Mouse (Mus musculus) stomach, embryonic 14.5 days (tissue): Measurements from ENCODE around the gene Efna5. TPM values are rescaled to one million over a fixed set of nuclear protein-coding genes. Genes with fewer than 3 reads are reported as not detected.

ENCODE experiments used
- ATAC-seq: fragments of 200-750 bp; cut with Nextera tagmentation; 2 replicates; pipeline ENCODE4 v1.8.0; 2017; ENCODE audit warnings: low read depth, moderate TSS enrichment; ENCODE audit not compliant: insufficient number of reproducible peaks, insufficient read depth, low FRiP score
- H3K27ac ChIP-seq: fragments of 300-500 bp; sonication (generic); 2 replicates; pipeline ENCODE4 v1.5.1; 2014; ENCODE audit warnings: mild to moderate bottlenecking, low read length, moderate library complexity, mixed read lengths
- H3K27me3 ChIP-seq: fragments of 300-500 bp; sonication (generic); 2 replicates; pipeline ENCODE4 v1.6.1; 2014; ENCODE audit warnings: low read length, control low read depth, mixed read lengths; ENCODE audit not compliant: control insufficient read depth, insufficient read depth
- H3K36me3 ChIP-seq: fragments of 300-500 bp; sonication (generic); 2 replicates; pipeline ENCODE4 v1.6.1; 2014; ENCODE audit warnings: mild to moderate bottlenecking, control low read depth, low read length, moderate library complexity, mixed read lengths; ENCODE audit not compliant: control insufficient read depth, insufficient read depth
- H3K4me1 ChIP-seq: fragments of 300-500 bp; sonication (generic); 2 replicates; pipeline ENCODE4 v1.6.1; 2014; ENCODE audit warnings: low read length, control low read depth, mixed read lengths; ENCODE audit not compliant: control insufficient read depth, insufficient read depth
- H3K4me2 ChIP-seq: fragments of 300-500 bp; sonication (generic); replicated peaks from 2 replicates; pipeline ENCODE4 v1.6.1; 2014; ENCODE audit warnings: low read depth, low read length, control low read depth
- H3K4me3 ChIP-seq: fragments of 300-500 bp; sonication (generic); 2 replicates; pipeline ENCODE4 v1.5.1; 2014; ENCODE audit warnings: low read depth, low read length, control low read depth
- H3K9ac ChIP-seq: fragments of 300-500 bp; sonication (generic); replicated peaks from 2 replicates; pipeline ENCODE4 v1.6.1; 2014; ENCODE audit warnings: low read depth, mild to moderate bottlenecking, control low read depth, low read length, moderate library complexity, mixed read lengths
- H3K9me3 ChIP-seq: fragments of 300-500 bp; sonication (generic); 2 replicates; pipeline ENCODE4 v1.6.1; 2016; ENCODE audit warnings: low read depth, low read length, control low read depth; ENCODE audit not compliant: control insufficient read depth
- WGBS: fragments of 180-500 bp; shearing (Covaris S2); extraction: QIAGEN DNeasy Blood & Tissue Kit; methylation state at CpG from one replicate; pipeline ENCODE4 v1.1.7; 2014; 5-methylcytosine and 5-hydroxymethylcytosine counted together
- polyA plus RNA-seq: library from polyadenylated mRNA; unstranded; fragments of >200 nt; fragmentation: Nextera tagmentation; extraction: Ambion mirVana; gene quantifications from 2 replicates; pipeline ENCODE4 v1.2.1, GENCODE M21; 2014

The Efna5 gene
- polyA plus RNA-seq, 1 experiment from 2014 or later: 58.6 TPM

- peaks cover 6% of the 10 kb centered on the region; the same call in 1 of the 2 replicates for H3K4me1 ChIP-seq
- no peaks in the 10 kb centered on the region for H3K9me3 ChIP-seq
- H3K36me3 ChIP-seq: no peaks in the 10 kb centered on the region
- WGBS: 79% methylated on average over 10 of the region's 10 CpGs
- H3K9ac ChIP-seq: no peak overlapping the region
- H3K4me3 ChIP-seq: no peak overlapping the region
- no peaks in the 10 kb centered on the region for H3K27me3 ChIP-seq
- H3K4me2 ChIP-seq: no peak overlapping the region
- no peak overlapping the region for H3K27ac ChIP-seq
- no peak for ATAC-seq
Observed at GRCm38 (mm10) chr17:62728142-62728917, 152.8 kb downstream of the Efna5 start.

DNA sequence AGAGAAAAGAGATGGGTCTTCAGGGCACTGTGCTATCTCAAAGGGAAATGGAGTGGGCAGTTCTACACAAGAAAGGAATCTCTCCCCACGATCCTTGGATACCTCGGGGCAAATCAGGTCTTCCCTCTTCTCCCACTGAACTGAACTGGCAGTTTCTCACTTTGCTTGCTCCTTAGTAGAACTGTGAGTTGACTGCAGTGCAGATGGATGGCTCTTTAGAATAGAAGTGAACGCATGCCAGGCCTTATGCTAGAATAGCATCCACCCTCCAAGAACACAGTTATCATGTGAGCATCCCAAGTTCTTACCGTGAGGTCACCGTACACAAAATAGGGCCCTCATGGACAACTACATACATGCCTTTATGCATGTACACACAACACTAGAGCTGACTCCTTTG, 155.0 kb downstream of the Efna5 start:
- no peak for ATAC-seq
- Histone ChIP-seq H3K36me3 (no peaks in the 10 kb centered on the region), H3K9ac (no peak overlapping the region), H3K4me2 (no peak overlapping the region), H3K4me1 (peaks cover 9% of the 10 kb centered on the region; the same call in 1 of the 2 replicates), H3K27me3 (no peaks in the 10 kb centered on the region), H3K27ac (no peak overlapping the region), H3K4me3 (no peak overlapping the region), H3K9me3 (no peaks in the 10 kb centered on the region)
- 72% methylated on average over 5 of the region's 5 CpGs for WGBS

- Histone ChIP-seq H3K9me3 (no peaks in the 10 kb centered on the region), H3K9ac (no peak overlapping the region), H3K36me3 (no peaks in the 10 kb centered on the region), H3K27ac (no peak overlapping the region), H3K4me2 (no peak overlapping the region), H3K27me3 (no peaks in the 10 kb centered on the region), H3K4me3 (no peak overlapping the region), H3K4me1 (peaks cover 12% of the 10 kb centered on the region)
- WGBS: 72% methylated on average over 5 of the region's 5 CpGs
- no peak for ATAC-seq
Observed at GRCm38 (mm10) chr17:62722962-62723361, 158.2 kb downstream of the Efna5 start.

GRCm38 (mm10) chr17:62721595-62721994, 159.5 kb downstream of the Efna5 start:
- Histone ChIP-seq H3K9me3 (no peaks in the 10 kb centered on the region), H3K4me3 (no peak overlapping the region), H3K27me3 (no peaks in the 10 kb centered on the region), H3K36me3 (no peaks in the 10 kb centered on the region), H3K9ac (no peak overlapping the region), H3K27ac (no peak overlapping the region), H3K4me2 (no peak overlapping the region; the same call in 1 of the 2 replicates), H3K4me1 (peaks cover 12% of the 10 kb centered on the region)
- WGBS: 79% methylated on average over 3 of the region's 3 CpGs
- ATAC-seq: no peak

GRCm38 (mm10) chr17:62720740-62721450, 160.2 kb downstream of the Efna5 start:
- whole genome bisulfite sequencing: 36% methylated on average over 20 of the region's 20 CpGs
- ATAC-seq: no peak; the same call in 1 of the 2 replicates
- Histone ChIP-seq H3K27ac (no peak overlapping the region), H3K9ac (no peak overlapping the region), H3K4me2 (peak overlapping the region; percentile 23), H3K36me3 (no peaks in the 10 kb centered on the region), H3K4me1 (peaks cover 12% of the 10 kb centered on the region), H3K27me3 (no peaks in the 10 kb centered on the region), H3K9me3 (no peaks in the 10 kb centered on the region), H3K4me3 (no peak overlapping the region)

DNA sequence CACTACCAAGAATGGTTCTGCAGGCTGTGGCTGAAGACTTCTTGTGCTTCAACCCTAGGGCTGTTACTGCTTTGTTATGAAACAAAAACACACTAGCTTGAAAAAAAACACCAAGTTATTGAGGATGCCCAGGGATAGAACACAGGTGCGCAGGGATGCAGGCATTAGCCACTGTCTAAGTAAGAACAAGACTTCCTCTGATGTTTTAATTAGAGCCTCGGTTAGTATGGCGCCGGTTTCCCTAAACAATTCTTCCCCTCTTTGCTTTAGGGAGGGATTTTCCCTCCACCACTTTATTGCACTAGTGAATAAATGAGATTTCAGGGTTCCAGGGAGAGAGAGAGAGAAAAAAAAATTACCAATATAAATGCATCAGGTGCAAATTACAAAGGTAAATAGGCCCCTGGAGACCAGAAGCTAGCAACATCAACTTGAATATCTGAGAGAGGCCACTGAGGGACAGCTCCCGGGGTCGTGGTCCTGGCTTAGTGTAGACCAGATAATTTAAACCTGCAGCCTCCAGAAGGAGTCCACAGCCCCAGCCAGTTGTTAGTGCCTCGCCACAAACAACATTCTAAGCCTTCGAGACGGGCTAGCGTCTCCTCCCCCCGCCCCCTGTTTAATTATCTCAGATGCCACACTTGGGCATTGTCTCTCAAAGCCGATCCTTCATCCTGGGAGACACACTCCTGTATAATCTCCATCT, 163.5 kb downstream of the Efna5 start:
- Histone ChIP-seq H3K36me3 (no peaks in the 10 kb centered on the region), H3K9me3 (no peaks in the 10 kb centered on the region), H3K4me3 (no peak overlapping the region), H3K4me2 (no peak overlapping the region), H3K9ac (no peak overlapping the region), H3K4me1 (peaks cover 12% of the 10 kb centered on the region), H3K27ac (no peak overlapping the region), H3K27me3 (no peaks in the 10 kb centered on the region)
- no peak for ATAC-seq
- 50% methylated on average over 12 of the region's 12 CpGs for WGBS

- no peaks in the 10 kb centered on the region for H3K27me3 ChIP-seq
- no peaks in the 10 kb centered on the region for H3K4me1 ChIP-seq
- H3K4me2 ChIP-seq: no peak overlapping the region
- 74% methylated on average over 3 of the region's 3 CpGs for WGBS
- no peak overlapping the region for H3K9ac ChIP-seq
- H3K9me3 ChIP-seq: no peaks in the 10 kb centered on the region
- H3K27ac ChIP-seq: no peak overlapping the region
- H3K4me3 ChIP-seq: no peak overlapping the region
- no peaks in the 10 kb centered on the region for H3K36me3 ChIP-seq
- ATAC-seq: no peak
Observed at GRCm38 (mm10) chr17:62713455-62713854, 167.7 kb downstream of the Efna5 start.

GRCm38 (mm10) chr17:62706418-62706817, 174.7 kb downstream of the Efna5 start:
- 64% methylated on average over 6 of the region's 6 CpGs for WGBS
- no peak overlapping the region for H3K4me2 ChIP-seq
- no peak overlapping the region for H3K4me3 ChIP-seq
- no peaks in the 10 kb centered on the region for H3K36me3 ChIP-seq
- no peak for ATAC-seq
- no peaks in the 10 kb centered on the region for H3K9me3 ChIP-seq
- H3K9ac ChIP-seq: no peak overlapping the region
- H3K27ac ChIP-seq: no peak overlapping the region
- no peaks in the 10 kb centered on the region for H3K27me3 ChIP-seq
- H3K4me1 ChIP-seq: no peaks in the 10 kb centered on the region
